Mouse (Mus musculus) mature B cell (primary cell): ENCODE measurements around the gene Gcgr.
"Not testable (repeated sequence)": the region's sequence is repeated elsewhere in the genome, so short reads cannot be mapped to it uniquely, and the experiment has no call there.

Source experiments
- in situ Hi-C: fragments of 300-500 bp; cut with MboI; formaldehyde crosslinking; loops from 2 replicates; pipeline ENCODE4 v1.14.3; 2019

Gene Gcgr

GRCm38 (mm10) chr11:120571754-120572416, 41.4 kb downstream of the Gcgr start:
- in situ Hi-C loops: no loop called here

DNA sequence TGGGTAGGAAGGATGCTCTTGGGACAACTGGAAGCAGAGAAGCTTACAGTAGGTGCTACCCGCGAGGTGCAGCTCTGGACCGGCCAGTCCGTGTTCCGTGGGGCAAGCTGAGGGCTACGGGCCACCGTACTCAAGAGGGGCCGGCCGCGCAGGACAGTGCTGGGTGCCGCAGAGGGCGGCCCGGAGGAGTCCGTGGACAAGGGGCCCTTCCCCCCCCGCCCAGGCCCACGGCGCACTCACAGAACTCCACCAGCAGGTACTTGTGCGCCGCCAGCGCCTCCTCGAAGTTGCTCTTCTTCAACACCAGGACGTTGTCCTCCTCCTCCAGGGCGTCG, 41.9 kb downstream of the Gcgr start:
- in situ Hi-C loops: no loop called here

GRCm38 (mm10) chr11:120572752-120573584, 42.5 kb downstream of the Gcgr start, which contains the start of gene P4hb:
Gene P4hb (minus strand): TSS chr11:120573253.
- in situ Hi-C loops: no loop called here

GRCm38 (mm10) chr11:120573585-120574277, 43.2 kb downstream of the Gcgr start:
- in situ Hi-C loops: no loop called here

DNA sequence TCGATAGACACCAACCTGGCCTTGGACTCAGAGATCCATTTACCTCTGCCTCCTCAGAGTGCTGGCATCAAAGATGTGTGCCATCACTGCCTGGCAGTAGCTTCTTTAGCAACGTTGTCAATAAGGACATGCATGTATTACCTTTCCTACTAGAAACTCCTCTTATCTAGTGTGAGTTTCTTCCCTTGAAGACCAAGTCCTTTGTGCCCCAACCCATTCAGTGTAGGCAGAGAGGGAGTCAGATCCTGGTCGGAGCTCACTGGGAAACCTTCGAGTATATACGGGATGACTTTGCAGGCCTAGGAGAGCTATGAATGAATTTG, 43.7 kb downstream of the Gcgr start:
- in situ Hi-C loops: no loop called here

- in situ Hi-C loops: no loop called here
Measured at GRCm38 (mm10) chr11:120575046-120575445, 44.5 kb downstream of the Gcgr start.

DNA sequence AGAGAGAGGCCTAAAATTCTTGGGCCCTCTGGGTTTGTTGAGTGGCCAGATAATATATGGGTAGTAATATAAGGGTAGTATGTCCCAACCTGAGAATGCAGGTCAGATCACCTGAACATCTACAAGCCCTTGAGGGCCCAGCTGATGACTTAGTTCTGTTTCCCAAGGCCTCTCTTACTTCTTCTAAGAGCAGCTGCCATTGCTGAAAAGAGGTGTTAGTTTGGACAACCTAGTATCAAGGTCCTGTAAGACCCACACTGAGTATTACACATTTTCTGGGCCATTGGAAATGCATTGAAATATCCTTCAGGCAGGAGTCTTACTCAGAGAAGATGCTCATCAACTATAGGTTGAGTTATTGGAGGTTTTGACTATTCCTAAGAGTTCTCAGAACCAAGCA, 45.4 kb downstream of the Gcgr start:
- in situ Hi-C loops: no loop called here

- in situ Hi-C loops: no loop called here
Measured at GRCm38 (mm10) chr11:120576365-120576981, 46.0 kb downstream of the Gcgr start.

DNA sequence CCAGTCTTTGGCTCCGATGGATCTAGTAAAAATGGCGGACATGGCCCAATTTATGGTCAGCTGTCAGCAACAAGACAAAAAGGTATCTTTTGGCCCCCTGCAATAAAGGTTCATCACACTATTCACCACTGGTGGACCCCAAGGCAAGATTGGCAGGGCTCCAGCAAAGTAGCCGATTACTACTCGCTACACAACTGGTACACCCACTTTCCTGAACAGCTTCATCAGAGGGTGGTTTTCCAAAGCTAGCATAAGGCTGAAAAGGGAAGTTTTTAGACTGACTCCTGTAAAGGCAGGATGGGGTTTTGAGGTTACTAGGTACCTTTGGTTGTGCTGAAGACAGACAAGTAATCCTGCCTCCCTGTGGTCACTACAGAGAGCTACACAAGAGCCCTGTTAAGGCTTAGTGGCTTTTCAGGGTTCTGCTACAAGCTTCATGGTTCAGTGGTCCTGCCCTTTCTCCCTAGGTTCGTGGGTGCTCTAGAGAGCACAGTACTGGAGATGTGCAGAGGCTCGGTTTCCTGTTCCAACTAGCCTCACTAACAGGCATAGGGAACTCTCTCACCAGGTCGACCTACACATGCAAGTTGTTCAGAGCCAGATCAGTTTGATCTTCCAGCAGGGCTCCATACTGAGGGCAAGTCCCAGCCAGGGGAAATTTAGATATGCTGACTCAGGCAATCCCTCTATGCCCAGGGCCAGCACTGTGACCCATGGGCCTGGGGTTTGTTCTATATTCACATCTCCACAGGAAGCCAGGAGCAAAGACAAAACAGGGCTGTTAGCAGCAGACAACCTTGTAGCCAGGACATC, 46.9 kb downstream of the Gcgr start:
- in situ Hi-C loops: no loop called here

- in situ Hi-C loops: no loop called here
Measured at GRCm38 (mm10) chr11:120578024-120578693, 47.7 kb downstream of the Gcgr start.

DNA sequence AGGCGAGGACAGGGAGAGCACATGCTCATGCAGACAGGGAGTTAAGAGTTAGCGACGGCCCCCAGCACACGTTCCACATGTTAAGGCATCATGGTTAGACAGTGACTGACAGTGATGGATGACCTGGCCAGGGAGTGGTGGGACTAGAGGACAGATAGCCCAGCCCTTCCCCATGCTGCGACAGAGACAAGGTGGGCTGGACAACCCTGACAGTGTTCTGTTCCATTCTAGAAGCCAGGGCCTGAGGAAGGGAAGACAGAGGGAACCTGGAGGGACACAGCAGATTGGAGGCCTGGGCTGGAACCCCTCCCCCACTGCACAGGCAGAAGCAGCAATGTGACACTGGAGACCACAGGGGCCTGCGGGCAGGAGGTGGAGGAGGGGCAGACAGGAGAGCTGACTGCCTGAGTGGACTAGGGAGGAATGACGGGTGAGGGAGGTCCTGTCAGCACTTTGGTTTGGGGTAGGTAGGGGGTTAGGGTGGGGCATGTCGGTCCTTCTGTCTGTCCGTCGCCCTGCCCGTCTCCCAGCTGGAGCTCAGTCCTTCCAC, 48.3 kb downstream of the Gcgr start:
- in situ Hi-C loops: no loop called here

GRCm38 (mm10) chr11:120579316-120580107, 49.0 kb downstream of the Gcgr start:
- in situ Hi-C loops: no loop called here

GRCm38 (mm10) chr11:120580190-120580589, 49.7 kb downstream of the Gcgr start:
- in situ Hi-C loops: no loop called here

GRCm38 (mm10) chr11:120580871-120581331, 50.4 kb downstream of the Gcgr start:
- in situ Hi-C loops: no loop called here

- in situ Hi-C loops: no loop called here
Measured at GRCm38 (mm10) chr11:120581490-120582267, 51.2 kb downstream of the Gcgr start, which contains the start of gene Arhgdia. Gene Arhgdia (minus strand): TSS chr11:120581624.

GRCm38 (mm10) chr11:120582268-120582981, 51.9 kb downstream of the Gcgr start:
- in situ Hi-C loops: no loop called here

DNA sequence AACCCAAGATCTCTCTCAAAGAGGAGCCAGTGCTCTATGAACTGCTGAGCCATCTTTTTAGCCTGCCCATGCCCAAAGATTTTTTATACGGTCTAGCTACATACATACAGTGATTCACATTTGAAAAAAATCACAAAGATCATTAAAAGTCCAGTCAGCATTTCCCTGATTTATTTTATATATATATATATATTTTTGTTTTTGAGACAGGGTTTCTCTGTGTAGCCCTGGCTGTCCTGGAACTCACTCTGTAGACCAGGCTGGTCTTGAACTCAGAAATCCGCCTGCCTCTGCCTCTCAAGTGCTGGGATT, 52.4 kb downstream of the Gcgr start:
- in situ Hi-C loops: not testable (repeated sequence)

- in situ Hi-C loops: no loop called here
Measured at GRCm38 (mm10) chr11:120583937-120584336, 53.4 kb downstream of the Gcgr start.
